Mouse (Mus musculus): Measurements from ENCODE around the gene Gm8082.
"Not testable (repeated sequence)": the region's sequence is repeated elsewhere in the genome, so short reads cannot be mapped to it uniquely, and the experiment has no call there.

Gm8082 gene

DNA sequence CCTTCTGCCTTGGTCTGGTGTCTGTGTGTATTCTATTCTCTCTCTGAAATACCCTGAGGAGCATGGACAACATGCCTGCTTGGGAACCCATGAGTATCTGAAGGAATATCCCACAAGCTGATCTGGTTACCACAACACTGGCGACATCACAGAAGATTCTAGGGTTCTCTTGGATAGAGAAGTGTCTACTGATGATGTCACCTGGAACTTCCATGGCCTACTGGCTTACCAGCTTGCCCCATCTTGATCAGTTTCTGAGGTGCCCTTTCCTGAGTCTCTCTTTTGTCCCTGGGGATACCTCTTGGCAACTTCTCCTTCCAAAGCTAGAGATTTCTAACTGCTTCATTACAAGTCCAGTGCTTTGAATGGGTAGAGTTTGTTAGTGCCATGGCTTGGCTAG is at the start of gene Gm8082:
TSS of gene Gm8082 (minus strand) at position 101 of the 400 bp plus-strand sequence.
- not testable (repeated sequence) for DNase-seq (ENCODE audit: low spot score in 2 of 2)

DNA sequence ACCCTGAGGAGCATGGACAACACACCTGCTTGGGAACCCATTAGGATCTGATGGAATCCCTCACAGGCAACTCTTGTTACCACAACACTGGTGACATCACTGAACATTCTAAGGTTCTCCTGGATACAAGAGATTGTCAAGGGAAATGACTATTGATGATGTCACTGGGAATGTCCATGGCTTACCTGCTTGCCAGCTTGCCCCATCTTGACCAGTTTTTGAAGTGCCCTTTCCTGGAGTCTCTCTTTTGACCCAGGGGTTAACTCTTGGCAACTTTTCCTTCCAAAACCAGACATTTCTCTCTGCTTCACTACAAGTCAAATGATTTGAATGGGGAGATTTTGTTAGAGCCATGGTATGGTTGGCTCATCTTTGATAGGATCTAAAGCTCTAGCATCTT is 22.1 kb upstream of the Gm8082 start, which contains the start of gene Gm10376:
TSS of gene Gm10376 (minus strand) at position 101 of the 400 bp plus-strand sequence.
- DNase-seq (ENCODE audit: low spot score in 2 of 2) = not testable (repeated sequence)
